Mouse (Mus musculus): ENCODE results near the gene Prmt9. TPM values are rescaled to one million over a fixed set of nuclear protein-coding genes. Genes with fewer than 3 reads are reported as not detected.

The Prmt9 gene
- total RNA-seq, 4 experiments from 2014 or later: 7.1 to 8.7 (median 8.1) TPM

Other genes with a start within 250 kb of the Prmt9 start
- 10 to 100 TPM; 38.4 to 43.4 (median 41.2) TPM for gene Arhgap10, start 31.4 kb upstream of the Prmt9 start, total RNA-seq (2022)
- 1 to 10 TPM; 8.6 to 9.8 (median 9.0) TPM for gene Tmem184c, start 61.3 kb downstream of the Prmt9 start, total RNA-seq (2022)
- gene Ednra, start 175.1 kb downstream of the Prmt9 start, total RNA-seq (2022): 1 to 10 TPM in 3 of 4 experiments, under 1 TPM in 1; 0.77 to 1.8 (median 1.4) TPM